Mouse (Mus musculus) right cerebral cortex, postnatal 14 days (tissue): ENCODE data around the gene Gm3417.
"Not testable (repeated sequence)": the region's sequence is repeated elsewhere in the genome, so short reads cannot be mapped to it uniquely, and the experiment has no call there.

ENCODE experiments used
- DNase-seq: peaks from one replicate; pipeline ENCODE4 v3.0.0; 2022

Gene Gm3417

DNA sequence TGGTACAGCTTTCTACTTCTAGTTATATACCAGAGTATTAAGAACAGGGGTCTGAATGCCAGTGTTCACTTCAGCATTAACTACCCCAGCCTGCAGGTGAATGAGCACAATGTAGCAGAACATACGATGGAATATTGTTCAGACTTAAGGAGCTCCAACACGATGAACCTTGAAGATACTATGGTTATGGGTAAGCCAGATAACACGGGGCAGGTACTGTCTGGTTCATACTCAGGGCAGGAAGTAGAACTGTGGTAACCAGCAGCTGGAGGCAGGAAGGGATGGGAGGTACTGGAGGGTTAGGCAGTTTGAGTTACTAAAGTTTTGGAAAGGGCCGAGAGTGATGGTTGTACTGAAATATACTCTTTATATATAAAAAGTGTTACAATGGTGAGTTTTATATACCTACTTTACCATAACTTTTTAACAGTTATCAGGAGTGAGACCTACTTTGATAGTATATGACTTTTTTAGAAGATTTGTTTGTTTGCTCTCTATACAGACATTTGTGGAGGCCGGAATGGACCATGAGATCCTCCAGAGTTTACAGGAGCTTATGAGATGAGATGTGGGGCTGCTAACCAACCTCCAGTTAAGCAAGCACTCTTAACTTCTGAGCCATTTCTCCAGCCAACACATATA, 19.8 kb downstream of the Gm3417 start:
- no peak for DNase-seq

GRCm38 (mm10) chr17:14953452-14953851, 25.1 kb downstream of the Gm3417 start:
- DNase-seq = no peak

GRCm38 (mm10) chr17:14949161-14949827, 29.3 kb downstream of the Gm3417 start:
- DNase-seq = no peak

DNA sequence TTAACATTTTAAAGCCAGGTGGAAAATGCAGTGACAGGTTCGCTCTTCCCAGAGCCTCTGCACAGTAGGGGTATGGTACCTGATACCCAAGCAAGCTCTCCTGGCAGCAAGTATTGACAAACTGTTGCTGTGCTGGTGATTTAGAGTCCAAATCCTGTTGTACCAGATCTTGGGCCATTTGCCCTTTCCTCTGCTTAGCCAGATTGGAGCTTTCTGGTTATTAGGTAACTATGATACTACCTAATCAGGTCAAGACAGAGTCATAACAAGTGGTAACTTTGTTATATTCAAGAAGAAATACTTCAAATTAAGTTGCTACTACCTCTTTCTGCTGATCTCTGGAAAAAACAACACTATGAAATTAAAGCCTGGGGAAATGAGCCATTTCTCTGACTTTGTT, 34.0 kb downstream of the Gm3417 start:
- no peak for DNase-seq

DNA sequence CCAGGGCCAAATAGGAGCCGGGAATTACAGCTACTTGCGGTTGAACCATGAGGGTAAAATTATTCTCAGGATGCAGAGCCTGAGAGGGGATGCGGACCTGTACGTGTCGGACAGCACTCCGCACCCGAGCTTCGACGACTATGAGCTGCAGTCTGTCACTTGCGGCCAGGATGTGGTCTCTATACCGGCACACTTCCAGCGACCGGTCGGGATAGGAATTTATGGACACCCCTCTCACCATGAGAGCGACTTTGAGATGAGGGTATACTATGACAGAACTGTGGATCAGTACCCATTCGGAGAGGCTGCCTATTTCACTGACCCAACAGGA, 34.9 kb downstream of the Gm3417 start:
- no peak for DNase-seq

DNA sequence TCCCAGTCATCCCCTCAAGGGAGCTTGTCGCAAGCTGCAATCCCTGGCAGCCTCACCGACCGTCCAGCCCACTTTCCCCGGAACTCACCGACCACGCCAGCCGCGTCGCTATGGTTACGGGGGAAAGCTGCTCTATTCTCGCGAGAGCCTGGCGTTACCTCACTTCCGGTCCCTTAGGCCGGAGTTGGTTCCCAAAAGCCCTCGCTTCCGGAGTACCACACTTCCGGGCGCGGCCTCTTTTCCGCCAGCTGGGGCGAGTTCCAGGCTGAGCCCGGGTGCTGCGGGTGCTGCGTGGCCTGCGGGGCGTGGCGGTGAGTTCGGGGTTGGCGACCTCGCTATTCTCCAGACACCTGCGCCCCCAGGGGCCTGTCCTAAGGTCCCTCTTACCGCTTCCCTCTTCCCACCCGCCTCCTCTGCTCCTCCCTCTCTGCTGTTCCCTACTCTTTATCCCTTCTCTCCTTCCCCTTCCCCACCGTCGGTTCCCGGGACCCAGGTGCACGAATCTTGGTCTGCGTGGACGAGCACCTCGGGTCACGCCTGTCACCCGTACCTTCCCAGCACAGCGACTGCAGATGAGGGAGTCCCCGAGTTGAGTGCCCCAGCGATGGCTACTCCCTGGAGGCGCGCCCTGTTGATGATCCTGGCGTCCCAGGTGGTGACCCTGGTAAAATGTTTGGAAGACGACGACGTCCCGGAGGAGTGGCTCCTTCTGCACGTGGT, 35.4 kb downstream of the Gm3417 start, which contains the start of the genes Wdr27 and 1600012H06Rik:
Gene Wdr27 (minus strand): TSS at position 150 of the 720 bp plus-strand sequence.
Gene 1600012H06Rik (plus strand): TSS at position 176 of the 720 bp plus-strand sequence.
- peak; percentile 98 for DNase-seq

DNA sequence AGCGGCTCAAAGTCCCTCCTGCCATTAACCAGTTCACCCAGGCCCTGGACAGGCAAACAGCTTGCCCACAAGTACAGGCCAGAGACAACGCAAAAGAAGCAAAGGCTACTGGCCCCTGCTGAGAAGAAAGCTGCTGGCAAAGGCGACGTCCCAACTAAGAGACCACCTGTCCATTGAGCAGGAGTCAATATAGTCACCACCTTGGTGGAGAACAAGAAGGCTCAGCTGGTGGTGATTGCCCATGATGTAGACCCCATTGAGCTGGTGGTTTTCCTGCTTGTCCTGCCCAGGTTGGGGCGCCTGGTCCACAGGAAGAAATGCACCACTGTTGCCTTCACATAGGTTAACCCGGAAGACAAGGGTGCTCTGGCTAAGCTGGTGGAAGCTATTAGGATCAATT, 36.4 kb downstream of the Gm3417 start:
- not testable (repeated sequence) for DNase-seq

GRCm38 (mm10) chr17:14935841-14936605, 42.6 kb downstream of the Gm3417 start:
- DNase-seq = no peak

DNA sequence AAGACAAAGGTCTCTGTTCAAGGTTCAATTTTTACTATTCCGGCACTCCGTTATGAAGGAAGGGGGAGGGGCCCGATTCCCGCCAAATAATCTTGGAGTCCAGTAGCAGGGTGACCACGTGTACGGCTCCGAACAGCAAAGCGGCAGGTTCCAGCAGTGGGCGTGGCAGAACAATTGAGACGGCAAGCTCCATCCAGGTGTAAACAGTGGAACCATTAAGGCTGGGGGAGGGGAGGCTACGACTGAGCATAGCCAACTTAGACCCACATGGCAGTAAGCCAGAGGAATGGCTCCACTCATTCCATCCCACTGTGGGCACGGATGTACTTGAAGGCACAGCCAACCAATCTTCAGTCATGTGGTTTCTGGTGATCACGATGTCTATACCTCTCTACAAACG, 43.3 kb downstream of the Gm3417 start:
- DNase-seq = not testable (repeated sequence)

- DNase-seq = no peak
Measured at GRCm38 (mm10) chr17:14931469-14931868, 47.1 kb downstream of the Gm3417 start.

GRCm38 (mm10) chr17:14930697-14931096, 47.9 kb downstream of the Gm3417 start:
- DNase-seq = no peak

GRCm38 (mm10) chr17:14928631-14929030, 50.0 kb downstream of the Gm3417 start:
- no peak for DNase-seq

DNA sequence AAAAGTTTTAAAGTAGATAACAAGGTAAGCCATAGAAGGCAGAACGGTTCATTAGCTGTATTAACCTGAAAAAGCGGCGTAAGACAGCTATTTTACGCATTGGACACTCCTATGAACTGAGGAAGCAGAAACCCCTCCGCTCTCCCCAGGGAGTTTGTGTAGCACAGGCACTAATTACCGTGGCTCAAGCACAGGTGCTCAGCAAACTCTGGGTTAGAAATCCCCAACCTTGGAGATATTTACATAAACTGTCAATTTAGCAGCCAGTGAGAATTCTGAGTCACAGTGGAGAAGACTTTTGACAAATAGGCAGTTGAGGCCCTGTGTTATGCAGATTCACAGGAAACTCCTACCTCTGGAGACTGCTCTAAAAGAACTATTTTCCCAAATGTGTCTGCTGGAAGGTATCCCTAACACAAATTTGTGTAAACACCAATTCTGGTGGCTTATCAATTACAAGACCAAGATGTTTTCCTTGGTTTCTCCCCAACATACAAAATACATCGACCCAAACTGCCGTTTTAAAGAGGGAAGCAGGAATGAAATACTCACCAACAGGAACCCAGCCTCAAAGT, 50.9 kb downstream of the Gm3417 start:
- no peak for DNase-seq

- DNase-seq = no peak
Measured at GRCm38 (mm10) chr17:14921582-14921981, 57.0 kb downstream of the Gm3417 start.

DNA sequence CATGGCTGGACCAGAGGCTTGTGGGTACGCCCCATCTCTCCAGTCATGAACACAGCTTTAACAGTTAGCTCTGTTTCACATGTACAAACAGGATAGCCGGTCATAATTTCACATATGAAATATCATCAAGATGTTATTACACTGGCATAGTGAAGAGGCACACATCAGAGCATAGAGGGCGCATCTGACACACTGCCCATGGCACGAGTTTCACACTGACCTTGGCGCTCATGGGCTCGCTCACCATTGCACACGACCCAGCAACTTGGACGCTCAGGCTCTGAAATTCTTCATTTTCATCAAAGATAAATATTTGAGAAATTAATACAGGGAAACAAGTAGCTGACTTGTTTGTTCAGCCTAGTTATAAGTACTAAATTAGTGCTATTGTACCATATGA, 60.7 kb downstream of the Gm3417 start:
- no peak for DNase-seq

GRCm38 (mm10) chr17:14914401-14914800, 64.2 kb downstream of the Gm3417 start:
- DNase-seq = no peak
